Mouse (Mus musculus) embryonic fibroblast, embryonic 13.5 days (primary cell): ENCODE measurements around the gene Ccr10.

Experiments used
- CTCF ChIP-seq: IDR thresholded peaks from 2 replicates; pipeline ENCODE4 v1.5.1; 2011; ENCODE audit warnings: mild to moderate bottlenecking, control low read depth, low read length, moderate library complexity, borderline replicate concordance; ENCODE audit not compliant: insufficient read depth
- POLR2A ChIP-seq: IDR thresholded peaks from 2 replicates; pipeline ENCODE4 v1.6.1; 2011; ENCODE audit warnings: low read depth, mild to moderate bottlenecking, control low read depth, low read length, moderate library complexity

GRCm38 (mm10) chr11:101172434-101172815 lies 2.8 kb downstream of the Ccr10 start:
- TF ChIP-seq POLR2A (no peak), CTCF (no peak)
